Mouse (Mus musculus) heart, adult 2 months (tissue): ENCODE measurements around the gene Chrna9.

Experiments
- CTCF ChIP-seq: fragments of 200-600 bp; IDR thresholded peaks from 2 replicates; pipeline ENCODE4 v1.8.1; 2022; ENCODE audit warnings: antibody characterized with exemption, mild to moderate bottlenecking, moderate library complexity
- POLR2A ChIP-seq: fragments of 200-500 bp; IDR thresholded peaks from 2 replicates; pipeline ENCODE4 v1.6.1; 2011; ENCODE audit warnings: mild to moderate bottlenecking, low read depth, low read length, control low read depth; ENCODE audit not compliant: insufficient read depth

DNA sequence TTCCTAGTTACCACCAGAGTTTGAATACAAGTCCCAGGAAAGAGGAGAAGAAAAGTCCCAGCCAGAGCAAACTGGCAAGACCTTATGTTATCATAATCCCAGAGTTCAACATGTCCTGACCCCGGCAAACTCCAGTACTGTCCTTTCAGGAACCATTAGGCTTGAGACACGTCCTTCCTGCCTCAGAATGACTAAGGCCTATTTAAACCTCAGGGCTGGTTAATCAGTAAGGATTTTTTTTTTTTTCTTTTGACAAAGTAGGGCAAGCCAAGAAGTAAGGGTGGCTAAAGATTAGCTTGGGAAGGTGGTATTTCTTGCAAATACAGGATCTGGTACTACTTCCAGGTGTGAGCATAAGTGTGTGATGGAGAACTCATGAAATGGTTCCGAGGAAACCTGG lies 79.3 kb downstream of the Chrna9 start:
- TF ChIP-seq POLR2A (no peak), CTCF (no peak)
